Mouse (Mus musculus): ENCODE data around the gene Rbm28. TPM values are rescaled to one million over a fixed set of nuclear protein-coding genes. Genes with fewer than 3 reads are reported as not detected.
A peak's percentile ranks its signal among the peaks of the same experiment; 100 is the strongest.

Rbm28 gene
- total RNA-seq, 2 experiments from 2014 or later = 13.7 to 14.1 TPM

DNA sequence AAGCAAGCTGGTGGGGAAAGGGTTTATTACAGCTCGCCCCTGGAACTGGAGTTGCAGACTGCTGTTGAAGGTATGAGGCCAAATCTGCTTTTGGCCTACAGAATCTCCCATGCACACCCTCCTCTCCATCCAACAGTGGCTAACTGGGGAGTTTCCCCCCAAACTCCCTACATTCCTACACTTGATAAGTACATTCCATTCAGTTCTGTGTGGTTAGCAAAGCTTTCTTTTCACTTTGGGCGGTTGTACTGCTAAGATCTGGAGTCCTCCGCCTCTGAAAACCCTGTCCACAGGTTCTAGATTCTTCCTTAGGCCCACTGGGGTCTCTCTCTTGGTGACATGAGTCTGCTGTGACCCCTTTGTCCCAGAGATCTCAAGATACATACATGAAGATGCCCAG is 19.8 kb downstream of the Rbm28 start:
- no peak for DNase-seq

DNA sequence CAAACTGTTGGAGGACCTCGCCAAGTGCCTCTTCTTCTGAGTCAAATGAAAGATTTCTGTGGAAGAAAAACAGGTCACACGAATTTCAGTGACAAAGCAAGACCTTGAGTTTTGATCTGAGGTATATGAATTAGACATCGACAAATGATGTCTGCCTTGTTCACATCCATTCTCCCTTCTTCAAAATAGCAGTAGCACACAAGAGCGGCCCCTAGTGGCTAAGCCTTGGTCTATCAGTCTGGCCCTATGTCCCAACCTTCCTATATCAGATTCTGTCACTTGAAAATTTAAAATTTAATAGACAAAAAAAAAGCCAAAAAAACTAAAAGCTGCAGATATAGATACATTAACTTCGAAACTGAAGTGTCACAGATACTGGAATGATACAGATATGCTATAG is 21.2 kb downstream of the Rbm28 start:
- no peak for DNase-seq

- no peak for DNase-seq
Measured at GRCm38 (mm10) chr6:29137441-29137840, 27.4 kb downstream of the Rbm28 start.

- DNase-seq = no peak
Measured at GRCm38 (mm10) chr6:29133100-29133499, 31.7 kb downstream of the Rbm28 start.

DNA sequence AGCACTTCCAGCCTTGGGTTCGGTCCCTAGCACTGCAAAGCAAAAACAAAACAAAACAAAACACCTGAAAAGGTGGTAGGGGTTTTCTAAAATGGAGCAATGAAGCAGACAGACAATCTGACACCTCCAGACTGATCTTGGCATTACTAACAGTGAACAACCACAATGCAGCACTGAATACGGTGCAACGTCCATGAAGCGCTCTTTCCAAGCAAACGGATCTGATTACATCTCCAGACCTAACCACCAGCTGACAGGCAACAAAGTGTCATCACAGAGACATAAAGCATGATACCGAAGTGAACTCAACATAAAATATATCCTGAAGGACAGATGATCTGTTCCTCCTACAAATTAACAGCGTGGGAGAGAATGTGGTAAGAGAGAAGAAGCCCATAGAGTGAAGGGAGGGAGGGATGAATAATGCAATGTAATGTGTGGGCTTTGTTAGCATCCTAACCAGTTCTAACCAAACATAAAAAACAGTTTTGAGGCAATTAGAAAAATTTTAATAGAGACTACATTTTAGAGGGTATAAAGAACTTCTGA is 37.9 kb downstream of the Rbm28 start:
- no peak for DNase-seq

DNA sequence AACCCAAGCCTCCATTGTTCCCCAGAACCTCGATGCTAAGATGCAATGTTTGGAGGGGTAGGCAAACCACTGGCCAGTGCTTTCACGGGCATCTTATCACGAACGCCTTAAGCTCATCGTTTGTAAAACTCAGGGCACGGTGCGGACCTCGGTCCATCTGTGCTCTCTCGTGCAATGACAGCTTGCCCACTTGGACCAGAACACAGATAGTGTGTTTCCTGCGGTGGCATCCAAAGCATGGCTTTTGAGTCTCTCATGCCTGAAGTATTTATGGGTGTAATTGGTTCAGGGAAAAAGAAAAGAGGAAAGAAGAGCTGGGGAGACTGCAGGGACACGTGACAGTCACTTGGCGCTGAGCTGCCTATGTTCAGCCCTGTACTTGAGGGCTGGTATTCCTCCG is 44.8 kb downstream of the Rbm28 start:
- no peak for DNase-seq

GRCm38 (mm10) chr6:29118963-29119362 is 45.8 kb downstream of the Rbm28 start:
- no peak for DNase-seq

GRCm38 (mm10) chr6:29118231-29118630 is 46.6 kb downstream of the Rbm28 start:
- no peak for DNase-seq

GRCm38 (mm10) chr6:29117417-29118104 is 47.2 kb downstream of the Rbm28 start:
- peak; percentile 85 for DNase-seq

DNA sequence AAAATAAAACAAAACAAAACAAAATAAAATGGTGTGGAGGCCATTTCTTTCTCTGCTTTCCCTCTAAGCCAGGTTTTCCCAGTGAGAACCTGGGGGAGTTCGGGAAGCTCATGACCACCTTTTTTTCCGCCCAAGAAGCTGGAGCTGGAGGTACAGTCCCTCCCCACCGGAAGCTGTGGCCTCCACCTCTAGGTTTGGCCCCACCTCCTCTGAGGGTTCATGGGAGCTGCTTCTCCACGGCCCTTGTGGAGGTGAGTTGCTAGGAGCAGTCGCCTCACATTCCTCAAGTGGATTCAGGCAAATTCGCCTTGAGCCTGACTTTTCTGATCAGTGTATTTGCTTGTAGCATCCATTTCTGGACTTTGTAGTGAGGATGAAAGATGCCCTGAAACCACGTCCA is 49.0 kb downstream of the Rbm28 start:
- no peak for DNase-seq

DNA sequence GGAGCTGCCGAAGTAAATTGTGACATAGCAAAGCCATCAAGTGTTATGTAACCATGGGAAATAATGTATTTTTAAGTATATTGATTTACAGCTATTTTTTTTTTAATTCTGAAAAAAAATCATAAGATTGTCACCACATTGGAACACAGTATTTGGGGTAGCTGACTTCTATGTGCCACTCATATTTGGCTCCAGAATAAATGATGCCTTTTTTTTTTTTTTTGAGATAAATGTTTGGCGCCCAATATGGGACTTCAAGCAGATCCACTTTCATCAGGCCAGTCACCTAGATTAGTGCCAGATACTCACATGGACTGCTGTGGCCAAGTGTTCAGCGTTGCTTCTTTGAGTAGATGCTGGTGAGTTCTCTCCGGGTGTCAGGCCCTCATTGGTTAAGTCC is 53.3 kb downstream of the Rbm28 start:
- no peak for DNase-seq

GRCm38 (mm10) chr6:29108376-29108775 is 56.4 kb downstream of the Rbm28 start:
- no peak for DNase-seq

DNA sequence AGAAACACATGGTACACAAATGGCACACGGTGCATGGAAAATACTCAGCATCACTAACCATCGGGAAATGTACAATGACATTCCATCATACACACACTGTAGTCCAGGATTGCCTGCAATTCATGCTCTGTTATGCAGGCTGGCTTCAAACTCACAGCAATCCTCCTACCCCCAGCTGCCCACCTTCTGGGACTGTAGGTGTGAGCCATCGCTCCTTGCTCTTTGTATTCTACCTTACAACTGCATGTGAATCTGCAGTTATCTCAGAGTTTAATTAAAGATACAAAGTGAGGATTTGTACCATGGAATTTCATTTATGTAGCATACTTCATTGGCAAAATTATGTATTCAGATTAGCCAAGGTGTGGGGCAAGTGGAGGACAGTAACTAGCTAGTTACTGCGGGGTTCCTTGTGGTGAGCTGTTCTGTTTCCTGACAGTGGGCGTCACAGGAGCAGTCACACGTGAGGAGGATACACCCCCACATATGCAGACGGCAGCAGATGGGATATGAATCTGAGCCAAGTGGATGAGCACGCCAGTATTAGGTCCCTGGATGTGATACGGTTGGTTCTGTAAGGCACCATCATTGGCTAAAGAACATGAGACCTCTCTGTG is 63.5 kb downstream of the Rbm28 start:
- DNase-seq = no peak

DNA sequence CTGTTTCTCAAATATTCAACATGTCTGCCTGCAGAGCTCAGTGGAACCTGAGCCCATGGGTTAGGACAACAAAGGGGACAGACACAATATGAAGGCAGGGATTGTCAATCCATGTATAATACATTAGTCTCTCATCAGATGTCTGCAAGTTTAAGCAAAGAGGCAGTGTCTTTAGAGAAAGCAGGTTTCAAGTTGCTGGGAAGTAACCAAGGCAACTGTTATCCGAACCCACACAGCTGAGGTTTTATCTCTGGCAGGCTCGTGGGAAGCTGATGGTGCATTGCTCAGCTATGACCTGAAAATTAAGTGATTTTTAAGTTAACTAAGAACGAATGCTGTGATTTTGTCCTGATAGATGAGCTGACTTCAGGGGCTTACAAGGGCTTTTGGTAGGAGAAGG is 64.4 kb downstream of the Rbm28 start:
- no peak for DNase-seq

DNA sequence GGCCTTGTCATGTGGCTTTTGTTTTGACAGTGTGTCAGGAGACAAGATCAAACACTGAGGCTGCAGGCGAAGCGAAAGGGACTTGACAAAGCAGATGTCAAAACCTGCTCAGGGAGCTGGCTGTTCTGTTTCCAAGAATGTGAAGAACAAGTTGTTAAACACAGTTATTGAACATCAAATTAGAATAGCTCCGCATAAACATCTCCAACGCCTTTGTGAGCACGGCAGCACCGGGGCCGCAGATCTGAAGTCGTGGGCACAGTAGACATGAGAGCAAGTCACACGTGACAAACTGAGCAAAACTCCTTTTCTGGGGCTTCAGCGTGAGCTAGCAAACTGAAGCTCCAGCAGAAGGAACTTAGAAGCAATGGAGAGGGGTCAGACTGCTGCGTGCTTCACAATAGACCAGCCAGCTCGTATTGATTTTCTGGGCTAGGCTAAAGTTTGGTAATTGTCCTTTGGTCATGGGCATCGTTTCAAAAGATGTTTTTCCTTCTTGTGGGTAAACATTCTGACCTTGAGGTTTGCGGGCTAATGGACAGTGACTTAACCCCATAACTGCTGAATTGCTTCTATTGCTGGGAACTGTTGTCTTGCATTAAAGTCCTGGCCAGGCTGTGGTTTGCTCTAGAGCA is 65.2 kb downstream of the Rbm28 start:
- DNase-seq = no peak

- DNase-seq = no peak
Measured at GRCm38 (mm10) chr6:29092904-29093303, 71.9 kb downstream of the Rbm28 start.

DNA sequence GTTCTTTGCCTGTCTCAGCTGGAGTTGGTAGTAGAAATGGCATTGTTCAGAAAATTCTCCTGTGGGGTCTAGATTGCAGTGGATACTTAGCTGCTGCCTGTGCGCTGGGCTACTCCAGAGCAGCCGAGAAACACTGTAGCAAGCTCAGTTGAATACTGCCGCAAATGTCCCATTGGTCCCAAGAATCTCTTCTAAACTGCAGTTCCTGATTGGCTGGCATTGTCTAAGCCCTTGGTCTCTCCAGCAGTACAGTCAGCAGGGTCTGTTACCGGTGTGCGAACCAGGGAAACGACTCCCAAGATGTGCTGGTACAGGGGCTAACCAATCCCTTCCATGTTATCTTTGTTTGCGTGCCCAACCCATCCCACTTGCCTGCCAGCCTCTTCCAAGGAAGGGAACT is 72.6 kb downstream of the Rbm28 start:
- DNase-seq = no peak

- peak; percentile 74 for DNase-seq
Measured at GRCm38 (mm10) chr6:29087921-29088709, 76.7 kb downstream of the Rbm28 start.

DNA sequence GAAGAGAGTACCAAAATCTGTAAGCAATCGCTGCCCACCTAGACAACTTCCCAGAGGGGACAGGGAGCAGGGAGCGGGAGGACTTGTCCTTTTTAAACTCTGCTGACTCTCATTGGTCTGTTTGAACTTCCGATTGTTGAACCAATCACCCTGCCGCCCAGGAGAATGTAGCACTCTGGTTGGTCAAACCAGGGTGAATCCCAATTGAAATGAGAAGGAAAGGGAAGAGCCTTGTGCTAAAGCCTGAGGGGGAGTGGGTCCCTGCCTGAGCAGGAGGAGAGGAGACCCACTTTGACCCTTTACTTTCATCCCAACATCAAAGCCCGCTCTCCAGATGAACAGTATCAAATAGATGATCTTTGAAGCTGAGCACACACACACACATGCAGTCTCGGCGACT is 80.4 kb downstream of the Rbm28 start:
- no peak for DNase-seq

- DNase-seq = no peak
Measured at GRCm38 (mm10) chr6:29082776-29083354, 81.9 kb downstream of the Rbm28 start.

DNA sequence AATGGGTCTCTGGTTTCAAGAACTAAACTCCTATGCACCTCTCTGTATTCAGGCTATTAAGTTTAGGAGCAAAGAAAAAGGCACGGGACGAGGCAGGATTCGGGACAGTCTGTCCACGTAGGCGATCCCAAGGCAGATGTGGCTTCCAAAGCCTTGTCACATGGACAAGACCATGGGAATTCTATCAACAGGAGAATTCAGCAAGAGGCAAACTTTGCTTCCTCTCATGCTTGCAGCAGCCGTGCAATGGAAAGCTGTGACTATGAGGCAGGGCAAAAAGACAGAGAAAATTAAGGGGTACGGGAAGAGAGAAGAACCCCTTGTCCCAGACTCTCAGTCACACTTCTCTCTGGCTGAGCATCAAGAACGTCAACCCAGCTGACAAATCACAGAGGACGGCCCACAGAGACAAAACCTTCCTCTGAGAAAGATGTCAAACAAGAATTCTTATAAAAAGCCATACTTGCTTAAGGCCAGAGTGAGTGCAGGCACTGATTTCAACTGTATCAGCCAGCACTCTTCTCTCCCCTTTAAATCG is 82.9 kb downstream of the Rbm28 start:
- no peak for DNase-seq

GRCm38 (mm10) chr6:29079291-29079690 is 85.5 kb downstream of the Rbm28 start:
- no peak for DNase-seq
